Mouse (Mus musculus): ENCODE measurements around the gene Trpm3.
A peak's percentile ranks its signal among the peaks of the same experiment; 100 is the strongest.

The Trpm3 gene

GRCm38 (mm10) chr19:23003861-23004260 lies 865.0 kb downstream of the Trpm3 start:
- DNase-seq, result no peak

GRCm38 (mm10) chr19:23005851-23006250 lies 867.0 kb downstream of the Trpm3 start:
- DNase-seq, result no peak

GRCm38 (mm10) chr19:23006517-23007273 lies 867.8 kb downstream of the Trpm3 start:
- DNase-seq, result peak; percentile 46

GRCm38 (mm10) chr19:23013695-23014094 lies 874.8 kb downstream of the Trpm3 start:
- DNase-seq, result no peak

GRCm38 (mm10) chr19:23015516-23015915 lies 876.7 kb downstream of the Trpm3 start:
- peak; percentile 68 for DNase-seq

GRCm38 (mm10) chr19:23018186-23018727 lies 879.4 kb downstream of the Trpm3 start:
- DNase-seq, result no peak

GRCm38 (mm10) chr19:23022902-23023301 lies 884.1 kb downstream of the Trpm3 start:
- no peak for DNase-seq

GRCm38 (mm10) chr19:23023316-23023960 lies 884.6 kb downstream of the Trpm3 start:
- DNase-seq, result no peak

GRCm38 (mm10) chr19:23024821-23025220 lies 886.0 kb downstream of the Trpm3 start:
- no peak for DNase-seq

GRCm38 (mm10) chr19:23026427-23026826 lies 887.6 kb downstream of the Trpm3 start:
- DNase-seq, result no peak

- no peak for DNase-seq
Measured at GRCm38 (mm10) chr19:23028283-23028682, 889.4 kb downstream of the Trpm3 start.

- DNase-seq, result peak; percentile 40
Measured at GRCm38 (mm10) chr19:23033343-23033742, 894.5 kb downstream of the Trpm3 start.

GRCm38 (mm10) chr19:23034117-23034516 lies 895.3 kb downstream of the Trpm3 start:
- DNase-seq, result no peak

GRCm38 (mm10) chr19:23034933-23035332 lies 896.1 kb downstream of the Trpm3 start:
- peak; percentile 90 for DNase-seq

- no peak for DNase-seq
Measured at GRCm38 (mm10) chr19:23035786-23036185, 896.9 kb downstream of the Trpm3 start.

GRCm38 (mm10) chr19:23036782-23037477 lies 898.1 kb downstream of the Trpm3 start:
- DNase-seq, result no peak

- DNase-seq, result no peak
Measured at GRCm38 (mm10) chr19:23037499-23037898, 898.7 kb downstream of the Trpm3 start.

GRCm38 (mm10) chr19:23038321-23038720 lies 899.5 kb downstream of the Trpm3 start:
- DNase-seq, result peak; percentile 80

GRCm38 (mm10) chr19:23041483-23042167 lies 902.8 kb downstream of the Trpm3 start:
- DNase-seq, result peak; percentile 60

- no peak for DNase-seq
Measured at GRCm38 (mm10) chr19:23042168-23042733, 903.4 kb downstream of the Trpm3 start.

- no peak for DNase-seq
Measured at GRCm38 (mm10) chr19:23043699-23044098, 904.9 kb downstream of the Trpm3 start.

All from kidney, adult 11 months (tissue).